Mouse (Mus musculus) bone marrow macrophage, adult 2 months (primary cell): ENCODE measurements around the gene Plscr3.

Experiments
- CTCF ChIP-seq: IDR thresholded peaks from 2 replicates; pipeline ENCODE4 v1.5.1; 2012; ENCODE audit warnings: low read depth, mild to moderate bottlenecking, low read length, moderate library complexity
- POLR2A ChIP-seq: IDR thresholded peaks from 2 replicates; pipeline ENCODE4 v1.6.1; 2012; ENCODE audit warnings: mild to moderate bottlenecking, low read depth, low read length, borderline replicate concordance

- TF ChIP-seq CTCF, result no peak
- TF ChIP-seq POLR2A, result no peak
These were observed 33.5 kb downstream of the Plscr3 start for GRCm38 (mm10) chr11:69879711-69880110.
